ENCODE assay signal across 23 mouse cellular contexts in the genomic region with DNA sequence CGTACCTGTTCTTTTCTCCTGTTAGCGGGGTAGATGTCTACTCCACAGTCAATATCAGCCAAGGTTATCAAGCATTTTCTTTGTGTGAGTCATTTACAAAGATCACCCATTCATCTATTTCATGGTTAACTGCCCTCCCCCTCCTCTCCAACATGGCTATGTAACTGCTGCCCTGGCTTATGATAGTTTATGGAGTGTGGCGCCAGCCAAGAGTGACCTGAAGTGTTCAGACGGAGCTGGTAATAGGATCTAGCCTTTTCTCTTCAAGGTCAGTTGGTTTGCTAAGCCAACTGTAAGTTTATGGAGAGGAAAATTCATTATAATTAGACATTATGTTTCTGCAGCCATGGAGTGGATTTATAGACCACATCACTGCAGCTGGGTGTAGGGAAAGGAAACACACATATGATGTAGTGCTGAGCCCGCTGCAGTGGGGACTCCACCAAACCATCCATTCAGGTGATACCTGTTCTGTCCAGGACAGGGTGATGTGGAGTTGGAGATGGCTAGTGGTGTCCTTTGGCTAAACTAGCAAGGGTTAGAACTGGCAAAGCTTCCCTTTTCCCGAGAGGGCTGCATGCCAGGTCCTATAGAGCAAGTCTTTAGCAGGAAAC.
DNase-seq lines count a peak whose midpoint lies in the region; ATAC-seq lines count a peak whose summit lies in the region.
"Had no signal": no experiment of that assay in that cellular context is flagged by ENCODE, and none has a peak within 500 bp of the region (broad histone marks: within the 10 kb centered on the region; RNA-seq: fewer than 3 reads in every experiment).

No protein-coding gene starts in this region.

- H3K27me3 ChIP-seq in neural tube, embryonic 12.5 days (replicated peaks): no peaks in the 10 kb centered on the region
- no peaks in the 10 kb centered on the region for H3K27me3 ChIP-seq in kidney, embryonic 16.5 days (ENCODE audit: insufficient read depth, low read length)
- no peaks in the 10 kb centered on the region for H3K27me3 ChIP-seq in neural tube, embryonic 13.5 days
- H3K27me3 ChIP-seq in heart, embryonic 10.5 days (ENCODE audit: insufficient read depth, poor library complexity, severe bottlenecking): peaks cover 48% of the 10 kb centered on the region
- H3K27me3 ChIP-seq: hindbrain, embryonic 15.5 days; limb, embryonic 13.5 days; lung, embryonic 15.5 days had no signal

- H3K9me3 ChIP-seq in neural tube, embryonic 12.5 days: no peaks in the 10 kb centered on the region
- no peaks in the 10 kb centered on the region for H3K9me3 ChIP-seq in kidney, embryonic 16.5 days (ENCODE audit: low read length)
- H3K9me3 ChIP-seq in neural tube, embryonic 13.5 days: no peaks in the 10 kb centered on the region
- H3K9me3 ChIP-seq in heart, embryonic 10.5 days: no peaks in the 10 kb centered on the region
- H3K9me3 ChIP-seq: hindbrain, embryonic 10.5 days; hindbrain, embryonic 15.5 days; limb, embryonic 13.5 days; lung, embryonic 15.5 days had no signal

- DNase-seq in neural tube, embryonic 10.5 days (ENCODE audit: extremely low spot score, low spot score): no peak
- no peak for DNase-seq in thymus, postnatal 14 days
- DNase-seq in heart, embryonic 10.5 days (ENCODE audit: low spot score): no peak
- DNase-seq: adrenal gland, postnatal 10 days; B cell, adult 2 months; cerebellum, adult 18-20 months; cerebellum, postnatal 14 days; heart, postnatal 14 days; right cerebral cortex, postnatal 4 days; thymus, adult 2 months had no signal

- H3K27ac ChIP-seq in neural tube, embryonic 12.5 days: no peak overlapping the region
- peak overlapping the region; percentile 81 for H3K27ac ChIP-seq in kidney, embryonic 16.5 days (ENCODE audit: low read length)
- H3K27ac ChIP-seq in neural tube, embryonic 13.5 days (replicated peaks): no peak overlapping the region
- H3K27ac ChIP-seq in heart, embryonic 10.5 days: no peak overlapping the region
- H3K27ac ChIP-seq: hindbrain, embryonic 10.5 days; hindbrain, embryonic 15.5 days; limb, embryonic 13.5 days; lung, embryonic 15.5 days had no signal

- no peak overlapping the region for H3K4me2 ChIP-seq in neural tube, embryonic 12.5 days (replicated peaks)
- 0 out of 2 replicates have a peak overlapping the region, but pooled peaks have one; percentile 2 for H3K4me2 ChIP-seq in kidney, embryonic 16.5 days (replicated peaks; ENCODE audit: low read depth, low read length)
- H3K4me2 ChIP-seq in neural tube, embryonic 13.5 days: no peak overlapping the region
- H3K4me2 ChIP-seq: hindbrain, embryonic 15.5 days; limb, embryonic 13.5 days; liver, embryonic 11.5 days; lung, embryonic 15.5 days; midbrain, embryonic 11.5 days had no signal

- H3K36me3 ChIP-seq in neural tube, embryonic 12.5 days: no peaks in the 10 kb centered on the region
- no peaks in the 10 kb centered on the region for H3K36me3 ChIP-seq in kidney, embryonic 16.5 days (ENCODE audit: insufficient read depth, low read length)
- no peaks in the 10 kb centered on the region for H3K36me3 ChIP-seq in neural tube, embryonic 13.5 days
- no peaks in the 10 kb centered on the region for H3K36me3 ChIP-seq in heart, embryonic 10.5 days
- H3K36me3 ChIP-seq: hindbrain, embryonic 10.5 days; hindbrain, embryonic 15.5 days; limb, embryonic 13.5 days; lung, embryonic 15.5 days had no signal

- no peak overlapping the region for H3K4me3 ChIP-seq in neural tube, embryonic 12.5 days
- no peak overlapping the region for H3K4me3 ChIP-seq in kidney, embryonic 16.5 days (ENCODE audit: low read length)
- H3K4me3 ChIP-seq in neural tube, embryonic 13.5 days: no peak overlapping the region
- no peak overlapping the region for H3K4me3 ChIP-seq in heart, embryonic 10.5 days
- H3K4me3 ChIP-seq: erythroblast, embryonic 14.5 days; hindbrain, embryonic 10.5 days; hindbrain, embryonic 15.5 days; limb, embryonic 13.5 days; lung, embryonic 15.5 days; myocyte had no signal

- 78% methylated on average over 6 of the region's 6 CpGs for WGBS in neural tube, embryonic 12.5 days
- WGBS in kidney, embryonic 16.5 days: 33% methylated on average over 6 of the region's 6 CpGs
- WGBS in neural tube, embryonic 13.5 days: 78% methylated on average over 6 of the region's 6 CpGs
- WGBS in heart, embryonic 10.5 days: 81% methylated on average over 6 of the region's 6 CpGs

- no peaks in the 10 kb centered on the region for H3K4me1 ChIP-seq in neural tube, embryonic 12.5 days
- H3K4me1 ChIP-seq in kidney, embryonic 16.5 days (ENCODE audit: insufficient read depth, low read length): peaks cover 23% of the 10 kb centered on the region
- H3K4me1 ChIP-seq in neural tube, embryonic 13.5 days (replicated peaks): no peaks in the 10 kb centered on the region
- H3K4me1 ChIP-seq in heart, embryonic 10.5 days: no peaks in the 10 kb centered on the region
- H3K4me1 ChIP-seq: hindbrain, embryonic 10.5 days; hindbrain, embryonic 15.5 days; limb, embryonic 13.5 days; lung, embryonic 15.5 days had no signal

- ATAC-seq in neural tube, embryonic 12.5 days (ENCODE audit: low FRiP score, low read depth): peak; percentile 65; the same call in 1 of the 2 replicates
- peak; percentile 97 for ATAC-seq in kidney, embryonic 16.5 days (ENCODE audit: low FRiP score, low TSS enrichment)
- ATAC-seq in neural tube, embryonic 13.5 days (ENCODE audit: low read depth): peak; percentile 80
- ATAC-seq: activated CD4-positive, CD25-positive, alpha-beta regulatory T cell, adult 4 months; forebrain, embryonic 16.5 days had no signal

- no peak overlapping the region for H3K9ac ChIP-seq in neural tube, embryonic 12.5 days
- H3K9ac ChIP-seq in kidney, embryonic 16.5 days (replicated peaks; ENCODE audit: low read length): no peak overlapping the region
- no peak overlapping the region for H3K9ac ChIP-seq in neural tube, embryonic 13.5 days
- H3K9ac ChIP-seq: hindbrain, embryonic 15.5 days; limb, embryonic 13.5 days; lung, embryonic 15.5 days had no signal
